10 mouse cellular contexts compared by ENCODE assay signal in the genomic region with DNA sequence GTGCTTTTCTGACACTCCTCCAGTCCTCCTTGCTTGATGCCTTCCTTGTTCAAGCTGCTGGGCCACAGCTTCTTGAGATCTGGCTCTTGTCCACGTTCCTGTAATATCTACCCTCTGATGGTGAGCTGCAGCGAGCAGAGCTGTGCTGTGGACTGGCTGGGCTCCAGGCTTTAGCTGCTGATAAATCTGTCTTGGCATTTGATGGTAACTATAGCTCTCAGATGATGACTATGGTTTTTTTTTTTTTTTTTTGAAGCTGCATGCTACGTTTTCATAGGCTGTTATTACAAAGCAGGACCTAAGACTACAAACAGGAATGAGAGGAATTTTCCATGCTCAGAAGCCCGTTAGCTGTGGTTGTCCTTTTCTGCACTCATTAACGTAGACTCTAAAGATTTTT.
DNase-seq lines count a peak whose midpoint lies in the region; ATAC-seq lines count a peak whose summit lies in the region.
"Had no signal": no experiment of that assay in that cellular context is flagged by ENCODE, and none has a peak within 500 bp of the region (broad histone marks: within the 10 kb centered on the region; RNA-seq: fewer than 3 reads in every experiment).

No protein-coding gene starts in this region.

- no peak for DNase-seq in forebrain, embryonic 10.5 days (ENCODE audit: extremely low spot score, low spot score)
- no peak for DNase-seq in midbrain, embryonic 10.5 days (ENCODE audit: low spot score)
- DNase-seq in kidney, postnatal 4 days: peak; percentile 25 to 35
- peak; percentile 18 for DNase-seq in retina, embryonic 14.5 days (ENCODE audit: low spot score)

- H3K36me3 ChIP-seq in forebrain, embryonic 13.5 days (ENCODE audit: poor library complexity, severe bottlenecking): no peaks in the 10 kb centered on the region
- H3K36me3 ChIP-seq in forebrain, embryonic 10.5 days (replicated peaks): no peaks in the 10 kb centered on the region
- no peaks in the 10 kb centered on the region for H3K36me3 ChIP-seq in midbrain, embryonic 15.5 days (replicated peaks)
- no peaks in the 10 kb centered on the region for H3K36me3 ChIP-seq in midbrain, embryonic 10.5 days
- no peaks in the 10 kb centered on the region for H3K36me3 ChIP-seq in liver, embryonic 12.5 days

- no peak overlapping the region for H3K9ac ChIP-seq in forebrain, embryonic 13.5 days
- H3K9ac ChIP-seq in midbrain, embryonic 15.5 days: no peak overlapping the region
- no peak overlapping the region for H3K9ac ChIP-seq in liver, embryonic 12.5 days

- H3K4me1 ChIP-seq in forebrain, embryonic 13.5 days: no peaks in the 10 kb centered on the region
- H3K4me1 ChIP-seq in forebrain, embryonic 10.5 days: no peaks in the 10 kb centered on the region
- 0 out of 2 replicates have a peak, but pooled peaks cover 2% of the 10 kb centered on the region for H3K4me1 ChIP-seq in midbrain, embryonic 15.5 days
- H3K4me1 ChIP-seq in midbrain, embryonic 10.5 days: no peaks in the 10 kb centered on the region
- H3K4me1 ChIP-seq in liver, embryonic 12.5 days: no peaks in the 10 kb centered on the region

- peak; percentile 62; the same call in 1 of the 2 replicates for ATAC-seq in forebrain, embryonic 13.5 days
- 0 out of 2 replicates have a peak, but pooled peaks have one; percentile 44 for ATAC-seq in midbrain, embryonic 15.5 days (replicated peaks)
- no peak for ATAC-seq in megakaryocyte-erythroid progenitor cell, adult 5-6 weeks (replicated peaks; ENCODE audit: low FRiP score, low TSS enrichment, poor library complexity, severe bottlenecking)
- ATAC-seq in liver, embryonic 12.5 days: no peak

- no peak overlapping the region for H3K4me3 ChIP-seq in forebrain, embryonic 13.5 days
- no peak overlapping the region for H3K4me3 ChIP-seq in forebrain, embryonic 10.5 days
- no peak overlapping the region for H3K4me3 ChIP-seq in midbrain, embryonic 15.5 days
- no peak overlapping the region for H3K4me3 ChIP-seq in midbrain, embryonic 10.5 days
- H3K4me3 ChIP-seq in liver, embryonic 12.5 days: no peak overlapping the region
- H3K4me3 ChIP-seq: erythroblast, embryonic 14.5 days had no signal

- H3K27me3 ChIP-seq in forebrain, embryonic 13.5 days: no peaks in the 10 kb centered on the region
- H3K27me3 ChIP-seq in forebrain, embryonic 10.5 days (ENCODE audit: poor library complexity, severe bottlenecking): no peaks in the 10 kb centered on the region
- H3K27me3 ChIP-seq in midbrain, embryonic 15.5 days (replicated peaks): no peaks in the 10 kb centered on the region
- H3K27me3 ChIP-seq in midbrain, embryonic 10.5 days (ENCODE audit: low read depth, poor library complexity, severe bottlenecking): no peaks in the 10 kb centered on the region
- H3K27me3 ChIP-seq in liver, embryonic 12.5 days (replicated peaks): no peaks in the 10 kb centered on the region

- WGBS in forebrain, embryonic 13.5 days: 61% methylated on average over 5 of the region's 5 CpGs
- WGBS in forebrain, embryonic 10.5 days: 80% methylated on average over 5 of the region's 5 CpGs
- 51% methylated on average over 5 of the region's 5 CpGs for WGBS in midbrain, embryonic 15.5 days
- 78% methylated on average over 5 of the region's 5 CpGs for WGBS in midbrain, embryonic 10.5 days
- 37% methylated on average over 5 of the region's 5 CpGs for WGBS in liver, embryonic 12.5 days (ENCODE audit: insufficient replicate concordance)

- H3K9me3 ChIP-seq in forebrain, embryonic 13.5 days (replicated peaks): no peaks in the 10 kb centered on the region
- H3K9me3 ChIP-seq in forebrain, embryonic 10.5 days: no peaks in the 10 kb centered on the region
- H3K9me3 ChIP-seq in midbrain, embryonic 15.5 days: no peaks in the 10 kb centered on the region
- H3K9me3 ChIP-seq in midbrain, embryonic 10.5 days (replicated peaks): no peaks in the 10 kb centered on the region
- H3K9me3 ChIP-seq in liver, embryonic 12.5 days (replicated peaks): no peaks in the 10 kb centered on the region

- H3K27ac ChIP-seq in forebrain, embryonic 13.5 days: no peak overlapping the region
- H3K27ac ChIP-seq in forebrain, embryonic 10.5 days: no peak overlapping the region
- no peak overlapping the region for H3K27ac ChIP-seq in midbrain, embryonic 15.5 days
- no peak overlapping the region for H3K27ac ChIP-seq in midbrain, embryonic 10.5 days (replicated peaks)
- H3K27ac ChIP-seq in liver, embryonic 12.5 days: no peak overlapping the region
- H3K27ac ChIP-seq: macrophage had no signal

- no peak overlapping the region for H3K4me2 ChIP-seq in forebrain, embryonic 13.5 days
- H3K4me2 ChIP-seq in midbrain, embryonic 15.5 days: no peak overlapping the region
- no peak overlapping the region for H3K4me2 ChIP-seq in liver, embryonic 12.5 days

Comparison
In these comparisons a context has a peak if more than half of its experiments do, and no peak if none do; other contexts are left out.
1. ATAC-seq: peak in forebrain, embryonic 13.5 days (single experiment) and midbrain, embryonic 15.5 days (single experiment); none in megakaryocyte-erythroid progenitor cell, adult 5-6 weeks (single experiment) and liver, embryonic 12.5 days (single experiment).
2. DNase-seq: peak in kidney, postnatal 4 days (2 of 2) and retina, embryonic 14.5 days (single experiment); none in forebrain, embryonic 10.5 days (single experiment) and midbrain, embryonic 10.5 days (single experiment).